Mouse (Mus musculus) C2C12 (cell line): Measurements from ENCODE around the gene Unc5b.

Experiments
- CEBPB ChIP-seq: IDR thresholded peaks from one replicate; pipeline ENCODE4 v1.6.1; 2011; ENCODE audit warnings: low read depth, mild to moderate bottlenecking, control low read depth, moderate library complexity
- CTCF ChIP-seq: IDR thresholded peaks from one replicate; pipeline ENCODE4 v1.5.1; 2011; ENCODE audit not compliant: control insufficient read depth, insufficient read depth, insufficient read length
- FOSL1 ChIP-seq: IDR thresholded peaks from one replicate; pipeline ENCODE4 v1.8.0; 2011; ENCODE audit warnings: mild to moderate bottlenecking, low read length; ENCODE audit not compliant: poor library complexity, insufficient read depth, severe bottlenecking
- MAX ChIP-seq: IDR thresholded peaks from one replicate; pipeline ENCODE4 v1.6.1; 2011; ENCODE audit warnings: mild to moderate bottlenecking, control low read depth
- MYOD1 ChIP-seq: IDR thresholded peaks from one replicate; pipeline ENCODE4 v1.6.1; 2011; ENCODE audit warnings: low read depth; ENCODE audit not compliant: control insufficient read depth, insufficient read length
- MYOG ChIP-seq: IDR thresholded peaks from one replicate; pipeline ENCODE4 v1.6.1; 2011; ENCODE audit not compliant: control insufficient read depth, insufficient read length; ENCODE audit errors: extremely low read depth
- USF1 ChIP-seq: IDR thresholded peaks from one replicate; pipeline ENCODE4 v1.6.1; 2011; ENCODE audit warnings: low read depth, mild to moderate bottlenecking, control low read depth, moderate library complexity

DNA sequence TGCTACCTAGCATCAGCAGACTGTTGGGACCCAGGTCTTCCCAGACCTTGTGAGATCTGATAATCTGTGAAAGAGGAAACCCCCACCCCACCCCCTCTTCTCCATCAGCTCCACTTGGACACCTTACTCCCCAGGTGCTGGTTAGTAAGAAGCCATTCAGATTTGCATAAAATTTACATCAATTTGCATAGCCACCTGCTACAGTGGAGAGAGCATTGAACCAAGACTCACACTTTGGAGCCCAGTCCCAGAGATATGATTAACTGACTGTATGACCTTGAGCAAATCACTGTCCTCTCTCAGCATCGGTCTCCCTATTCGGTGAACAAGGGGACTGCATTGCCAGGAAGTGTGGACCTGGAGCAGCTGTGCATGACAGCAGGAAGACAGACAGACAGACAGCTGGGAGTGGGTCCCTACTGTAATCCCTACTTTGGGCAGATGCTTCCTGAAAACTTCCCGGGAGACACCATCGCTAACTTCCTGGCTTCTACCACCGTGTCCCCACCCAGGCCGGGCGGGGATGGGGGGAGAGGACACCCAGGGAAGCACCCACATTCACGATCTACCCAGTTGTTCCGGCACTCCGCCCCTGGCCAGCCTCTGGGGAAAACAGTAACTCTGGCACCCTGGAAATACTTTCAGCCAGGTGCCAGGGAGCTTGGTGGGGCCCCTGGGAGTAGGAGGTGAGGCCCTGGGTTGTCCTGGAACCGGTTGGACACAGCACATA, 30.0 kb downstream of the Unc5b start:
- TF ChIP-seq FOSL1, result no peak
- TF ChIP-seq CTCF, result no peak
- no peak for TF ChIP-seq CEBPB
- TF ChIP-seq MAX, result no peak
- TF ChIP-seq USF1, result no peak
- no peak for TF ChIP-seq MYOG
- TF ChIP-seq MYOD1, result peak; percentile 48
